Mouse (Mus musculus): Measurements from ENCODE around the gene 2010300C02Rik. TPM values are rescaled to one million over a fixed set of nuclear protein-coding genes. Genes with fewer than 3 reads are reported as not detected.

2010300C02Rik gene
- polyA plus RNA-seq, 1 experiment from 2014 or later = 1.2 TPM

DNA sequence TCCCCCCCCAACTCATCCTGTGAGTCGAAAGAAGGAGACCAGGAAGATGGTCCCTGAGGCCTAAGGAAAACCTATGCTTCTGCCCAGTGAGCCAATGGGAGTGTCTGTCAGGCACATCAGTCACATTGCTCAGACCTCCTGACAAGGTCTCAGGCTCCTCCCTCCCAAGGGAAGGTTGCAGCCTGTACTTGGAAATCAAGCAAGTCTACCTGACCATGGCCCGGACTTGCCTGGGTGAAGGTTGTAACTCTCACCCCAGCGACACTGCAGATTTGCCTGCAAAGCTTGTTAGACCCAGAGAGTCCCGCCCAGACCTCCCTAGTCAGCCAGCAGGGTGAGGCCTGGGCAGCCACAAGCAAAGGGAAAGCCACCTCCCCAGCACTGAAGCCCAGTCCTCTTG lies 17.6 kb downstream of the 2010300C02Rik start:
- Histone ChIP-seq H3K27me3 (ENCODE audit: insufficient read depth, poor library complexity, severe bottlenecking) (no peaks in the 10 kb centered on the region), H3K4me1 (replicated peaks) (peaks cover 3% of the 10 kb centered on the region; the same call in 1 of the 2 replicates), H3K9me3 (0 out of 2 replicates have a peak, but pooled peaks cover 2% of the 10 kb centered on the region), H3K4me3 (no peak overlapping the region), H3K27ac (no peak overlapping the region), H3K36me3 (no peaks in the 10 kb centered on the region)
- no peak for DNase-seq (ENCODE audit: low spot score)
- 72% methylated on average over 4 of the region's 4 CpGs for WGBS

DNA sequence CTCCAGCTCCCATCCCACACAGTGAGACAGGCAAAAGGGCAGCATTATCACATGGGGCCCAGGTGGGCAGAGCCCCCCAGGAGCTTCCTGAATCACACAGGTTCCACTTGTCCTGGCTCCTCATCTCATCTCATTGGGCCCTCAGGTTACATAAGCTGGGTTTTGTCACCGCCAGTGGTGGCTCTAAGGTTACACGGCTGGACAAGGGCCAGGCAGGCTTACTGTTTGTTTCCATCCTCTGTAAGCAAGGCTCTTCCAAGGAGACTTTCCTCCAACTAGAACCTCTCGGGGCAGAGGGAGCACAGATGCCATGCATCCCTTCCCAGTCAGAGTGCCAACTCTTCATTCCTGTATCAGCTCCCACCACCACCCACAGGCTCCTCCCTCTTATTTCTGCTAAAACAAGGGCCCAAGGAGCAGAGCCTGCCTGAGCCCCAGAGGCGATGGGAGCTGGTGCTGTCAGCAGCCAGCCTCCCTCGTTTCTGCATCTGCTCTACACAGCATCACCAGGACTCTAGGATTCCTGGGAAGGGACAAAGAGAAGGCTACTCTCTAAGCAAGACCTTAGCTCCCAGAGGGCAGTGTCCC lies 20.9 kb downstream of the 2010300C02Rik start:
- no peak overlapping the region for H3K4me3 ChIP-seq
- 0 out of 2 replicates have a peak overlapping the region, but pooled peaks have one; percentile 1 for H3K27ac ChIP-seq
- no peaks in the 10 kb centered on the region for H3K27me3 ChIP-seq (ENCODE audit: insufficient read depth, poor library complexity, severe bottlenecking)
- peaks cover 14% of the 10 kb centered on the region; the same call in 1 of the 2 replicates for H3K4me1 ChIP-seq (replicated peaks)
- no peaks in the 10 kb centered on the region for H3K36me3 ChIP-seq
- no peak for DNase-seq (ENCODE audit: low spot score)
- H3K9me3 ChIP-seq = no peaks in the 10 kb centered on the region
- WGBS = 78% methylated on average over 5 of the region's 5 CpGs

DNA sequence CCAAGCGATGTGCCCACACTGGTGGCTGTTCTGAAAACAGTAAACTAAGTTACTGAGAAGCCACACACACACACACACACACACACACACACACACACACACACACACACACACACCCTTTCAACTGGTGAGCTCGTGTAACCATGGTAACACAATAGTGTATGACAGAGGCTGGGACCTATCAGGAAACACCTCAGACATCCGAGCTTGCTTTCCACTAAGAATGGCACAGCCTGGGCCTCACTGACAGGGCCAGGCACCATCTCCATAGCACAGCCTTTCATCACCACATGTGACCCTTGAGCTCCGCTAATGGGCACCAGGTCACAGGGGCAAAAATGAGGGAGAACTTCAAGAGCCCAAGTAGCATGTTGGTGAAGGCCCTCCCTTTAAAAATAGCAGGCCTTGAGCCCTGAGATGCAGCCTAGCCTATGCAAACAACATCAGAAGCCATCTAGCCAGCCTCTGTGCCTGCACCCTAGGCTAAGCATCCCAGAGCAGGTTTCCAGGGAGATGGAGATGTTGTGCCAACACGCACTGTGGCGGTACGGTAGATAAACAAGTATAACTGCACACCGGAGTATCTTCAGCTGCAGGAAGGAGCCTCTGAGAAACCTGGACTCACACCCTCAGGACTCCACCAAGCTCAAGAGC lies 21.6 kb downstream of the 2010300C02Rik start:
- H3K4me3 ChIP-seq = no peak overlapping the region
- WGBS = 78% methylated on average over 8 of the region's 8 CpGs
- H3K27ac ChIP-seq = 0 out of 2 replicates have a peak overlapping the region, but pooled peaks have one; percentile 1
- H3K4me1 ChIP-seq (replicated peaks) = peaks cover 15% of the 10 kb centered on the region; the same call in 1 of the 2 replicates
- no peaks in the 10 kb centered on the region for H3K36me3 ChIP-seq
- no peaks in the 10 kb centered on the region for H3K27me3 ChIP-seq (ENCODE audit: insufficient read depth, poor library complexity, severe bottlenecking)
- DNase-seq (ENCODE audit: low spot score) = peak; percentile 13
- H3K9me3 ChIP-seq = no peaks in the 10 kb centered on the region

DNA sequence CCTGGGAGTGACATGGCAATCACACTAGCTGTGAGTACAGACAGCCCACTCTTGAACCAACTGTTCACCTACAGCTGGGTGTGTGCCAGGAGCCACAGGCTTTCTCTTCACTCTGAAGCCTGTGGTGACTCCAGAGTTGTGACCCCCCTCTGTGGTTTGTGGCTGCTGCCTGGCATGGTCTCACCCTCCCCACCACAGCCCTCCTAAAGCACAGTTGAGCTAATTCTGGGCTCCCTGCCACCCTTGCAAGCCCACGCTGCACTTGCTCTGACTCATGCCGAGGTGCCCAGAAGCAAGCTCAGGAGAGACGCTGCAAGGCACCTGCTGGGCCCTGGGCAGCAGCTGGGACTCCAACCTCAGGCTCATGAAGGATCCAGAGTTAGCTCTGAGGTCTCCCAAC lies 23.0 kb downstream of the 2010300C02Rik start:
- H3K27ac ChIP-seq = no peak overlapping the region
- DNase-seq (ENCODE audit: low spot score) = no peak
- H3K36me3 ChIP-seq = no peaks in the 10 kb centered on the region
- H3K4me1 ChIP-seq (replicated peaks) = peaks cover 15% of the 10 kb centered on the region; the same call in 1 of the 2 replicates
- no peaks in the 10 kb centered on the region for H3K27me3 ChIP-seq (ENCODE audit: insufficient read depth, poor library complexity, severe bottlenecking)
- H3K4me3 ChIP-seq = no peak overlapping the region
- H3K9me3 ChIP-seq = no peaks in the 10 kb centered on the region
- WGBS = 91% methylated on average over 3 of the region's 3 CpGs

DNA sequence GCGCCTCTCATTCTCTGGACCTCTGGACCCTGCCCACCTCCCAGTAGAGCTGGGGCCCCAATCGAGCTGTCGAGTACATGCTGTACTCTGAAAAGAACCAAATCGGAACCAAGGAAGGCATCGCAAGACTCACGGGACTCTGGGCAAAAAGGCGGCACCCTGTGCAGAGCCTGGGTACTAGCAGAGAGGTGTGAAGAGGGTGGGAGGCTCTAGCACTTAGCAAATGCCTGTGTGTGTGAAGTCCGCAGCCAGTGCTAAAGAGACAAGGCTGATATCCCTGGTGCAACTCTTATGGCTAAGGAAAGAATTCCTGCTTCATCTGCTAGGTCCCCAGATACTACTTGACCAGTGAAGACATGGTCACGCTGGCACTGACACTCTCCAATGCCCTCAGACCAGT lies 24.2 kb downstream of the 2010300C02Rik start:
- H3K9me3 ChIP-seq = no peaks in the 10 kb centered on the region
- H3K36me3 ChIP-seq = no peaks in the 10 kb centered on the region
- no peak overlapping the region for H3K27ac ChIP-seq
- H3K4me1 ChIP-seq (replicated peaks) = peaks cover 15% of the 10 kb centered on the region; the same call in 1 of the 2 replicates
- no peaks in the 10 kb centered on the region for H3K27me3 ChIP-seq (ENCODE audit: insufficient read depth, poor library complexity, severe bottlenecking)
- no peak for DNase-seq (ENCODE audit: low spot score)
- no peak overlapping the region for H3K4me3 ChIP-seq
- 89% methylated on average over 9 of the region's 9 CpGs for WGBS

DNA sequence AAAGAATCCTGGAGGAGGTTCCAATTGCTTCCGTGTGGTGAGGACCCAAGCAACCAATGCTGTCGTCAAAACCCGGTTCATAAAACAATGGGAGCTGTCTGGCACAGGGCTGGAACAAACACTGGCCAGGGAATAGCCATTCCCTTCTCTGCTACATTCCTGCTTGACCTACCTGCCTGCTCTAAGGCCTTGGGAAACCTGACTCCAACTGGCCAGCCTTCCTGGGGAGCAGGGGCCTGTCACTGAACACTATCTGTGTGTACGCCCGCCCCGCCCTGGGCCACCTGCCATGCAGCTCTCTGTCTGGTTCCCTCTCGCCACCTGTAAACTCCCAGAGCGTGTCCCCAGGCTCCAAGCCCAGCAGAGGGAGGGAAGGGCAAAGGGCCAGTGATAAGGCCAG lies 25.5 kb downstream of the 2010300C02Rik start:
- Histone ChIP-seq H3K27me3 (ENCODE audit: insufficient read depth, poor library complexity, severe bottlenecking) (no peaks in the 10 kb centered on the region), H3K9me3 (no peaks in the 10 kb centered on the region), H3K4me1 (replicated peaks) (peaks cover 15% of the 10 kb centered on the region; the same call in 1 of the 2 replicates), H3K36me3 (no peaks in the 10 kb centered on the region), H3K27ac (no peak overlapping the region), H3K4me3 (no peak overlapping the region)
- WGBS = 27% methylated on average over 8 of the region's 8 CpGs
- peak; percentile 6 for DNase-seq (ENCODE audit: low spot score)

DNA sequence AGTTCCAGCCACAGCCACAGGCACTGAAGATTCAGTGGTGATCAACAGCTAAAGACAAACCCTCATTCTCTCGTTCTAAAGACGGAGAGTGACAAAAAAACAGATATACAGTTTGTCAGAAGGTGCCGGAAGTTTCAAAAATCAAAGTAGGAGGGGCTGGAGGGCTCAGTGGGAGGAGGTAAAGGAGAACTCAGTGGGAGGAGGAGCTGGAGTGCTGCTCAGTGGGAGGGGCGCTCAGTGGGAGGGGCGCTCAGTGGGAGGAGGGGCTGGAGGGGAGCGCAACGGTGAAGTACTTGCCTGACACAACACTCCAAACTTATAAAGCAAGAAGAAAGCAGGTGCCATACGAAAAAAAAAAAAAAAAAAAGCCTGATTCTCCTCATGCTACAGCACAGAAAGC lies 28.7 kb downstream of the 2010300C02Rik start:
- 37% methylated on average over 8 of the region's 8 CpGs for WGBS

DNA sequence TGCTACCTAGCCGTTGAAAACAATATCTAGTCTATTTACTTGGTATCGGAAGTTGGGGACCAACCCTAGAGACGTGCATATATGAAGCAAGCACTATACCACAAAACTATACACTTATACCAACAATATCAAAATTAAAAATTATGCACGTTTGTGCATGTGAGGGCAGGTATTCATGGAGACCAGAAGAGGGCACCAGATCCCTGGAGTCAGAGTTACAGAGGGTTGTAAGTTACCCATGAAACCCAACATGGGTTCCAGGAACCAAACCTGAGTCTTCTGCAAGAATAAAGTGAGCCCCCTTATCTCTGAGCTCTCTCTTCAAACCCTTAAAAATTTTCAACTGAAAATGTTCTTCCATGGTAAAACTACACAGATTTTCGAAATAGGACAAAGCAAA lies 29.2 kb downstream of the 2010300C02Rik start:
- Histone ChIP-seq H3K4me3 (no peak overlapping the region), H3K36me3 (no peaks in the 10 kb centered on the region), H3K27ac (no peak overlapping the region), H3K9me3 (no peaks in the 10 kb centered on the region), H3K4me1 (replicated peaks) (peaks cover 18% of the 10 kb centered on the region; the same call in 1 of the 2 replicates), H3K27me3 (ENCODE audit: insufficient read depth, poor library complexity, severe bottlenecking) (no peaks in the 10 kb centered on the region)
- 80% methylated on average over 5 of the region's 5 CpGs for WGBS
- no peak for DNase-seq (ENCODE audit: low spot score)

More for the DNA sequence above, 28.7 kb downstream of the 2010300C02Rik start:
- Histone ChIP-seq H3K4me3 (no peak overlapping the region), H3K27ac (no peak overlapping the region), H3K27me3 (ENCODE audit: insufficient read depth, poor library complexity, severe bottlenecking) (no peaks in the 10 kb centered on the region), H3K36me3 (no peaks in the 10 kb centered on the region), H3K9me3 (no peaks in the 10 kb centered on the region), H3K4me1 (replicated peaks) (peaks cover 18% of the 10 kb centered on the region; the same call in 1 of the 2 replicates)
- DNase-seq (ENCODE audit: low spot score) = no peak

DNA sequence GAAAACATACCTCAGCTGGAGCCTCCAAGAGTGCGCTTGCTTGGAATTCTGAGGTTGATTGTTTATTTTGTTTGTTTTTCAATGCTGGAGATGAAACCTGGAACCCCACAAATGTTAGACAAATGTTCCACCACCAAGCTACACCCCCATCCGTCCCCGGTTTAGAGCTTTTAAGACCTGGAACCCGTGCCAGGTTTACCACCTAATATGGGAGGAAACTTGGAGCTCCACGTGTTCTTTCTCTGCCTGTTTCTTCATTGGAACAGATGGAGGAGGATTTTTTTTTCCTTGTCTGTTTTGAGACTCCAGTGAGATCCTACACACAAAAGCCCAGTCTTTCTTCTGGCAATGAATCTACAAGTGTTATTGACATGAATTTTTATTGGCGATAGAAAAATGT lies 30.2 kb downstream of the 2010300C02Rik start:
- Histone ChIP-seq H3K4me1 (replicated peaks) (peaks cover 15% of the 10 kb centered on the region; the same call in 1 of the 2 replicates), H3K27ac (no peak overlapping the region), H3K4me3 (no peak overlapping the region), H3K27me3 (ENCODE audit: insufficient read depth, poor library complexity, severe bottlenecking) (no peaks in the 10 kb centered on the region), H3K9me3 (peaks cover 2% of the 10 kb centered on the region; the same call in 1 of the 2 replicates), H3K36me3 (no peaks in the 10 kb centered on the region)
- WGBS = 89% methylated on average over 6 of the region's 6 CpGs
- no peak for DNase-seq (ENCODE audit: low spot score)

DNA sequence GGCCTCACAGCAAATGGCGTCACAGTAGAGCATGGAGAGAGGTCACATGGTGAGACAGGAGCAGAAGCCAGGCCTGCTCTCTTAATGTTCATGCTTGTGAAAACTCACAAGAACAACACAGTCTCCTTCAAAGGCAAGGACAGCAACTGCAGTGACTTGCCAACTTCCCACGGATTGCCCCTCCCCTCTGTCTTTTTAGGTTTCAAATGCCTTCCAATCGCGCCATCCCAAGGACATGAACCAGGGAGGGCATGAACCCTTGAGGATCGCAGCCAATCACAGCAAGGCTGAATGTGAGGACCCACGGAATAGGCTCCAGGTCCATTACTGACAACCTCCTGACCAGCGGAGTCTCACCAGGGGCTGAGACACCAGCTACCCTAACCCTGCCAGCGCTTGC lies 31.5 kb downstream of the 2010300C02Rik start:
- DNase-seq (ENCODE audit: low spot score) = no peak
- H3K4me3 ChIP-seq = no peak overlapping the region
- 52% methylated on average over 8 of the region's 8 CpGs for WGBS
- 0 out of 2 replicates have a peak, but pooled peaks cover 6% of the 10 kb centered on the region for H3K4me1 ChIP-seq (replicated peaks)
- no peak overlapping the region for H3K27ac ChIP-seq
- H3K27me3 ChIP-seq (ENCODE audit: insufficient read depth, poor library complexity, severe bottlenecking) = no peaks in the 10 kb centered on the region
- peaks cover 2% of the 10 kb centered on the region; the same call in 1 of the 2 replicates for H3K9me3 ChIP-seq
- H3K36me3 ChIP-seq = no peaks in the 10 kb centered on the region

DNA sequence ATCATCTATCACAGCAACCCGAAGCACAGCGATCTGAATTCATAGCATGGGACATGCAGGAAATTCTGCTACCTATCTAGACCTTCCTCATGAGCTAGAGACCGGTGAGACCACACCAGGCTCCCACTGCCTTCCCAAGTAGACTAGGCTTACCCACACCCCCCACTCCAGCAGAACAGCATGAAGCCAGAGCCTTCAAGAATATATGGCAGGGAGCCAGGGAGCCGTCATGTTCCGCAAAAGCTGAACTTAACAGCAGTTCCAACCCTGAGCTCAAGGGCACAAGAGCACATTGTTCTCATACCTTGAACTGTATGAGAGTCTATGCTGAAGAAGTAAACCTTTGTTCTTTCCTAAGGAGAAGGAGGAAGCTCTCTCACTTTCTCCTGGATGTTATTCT lies 32.4 kb downstream of the 2010300C02Rik start:
- H3K27me3 ChIP-seq (ENCODE audit: insufficient read depth, poor library complexity, severe bottlenecking) = no peaks in the 10 kb centered on the region
- DNase-seq (ENCODE audit: low spot score) = no peak
- H3K4me3 ChIP-seq = no peak overlapping the region
- no peaks in the 10 kb centered on the region for H3K36me3 ChIP-seq
- WGBS = 87% methylated on average over 5 of the region's 5 CpGs
- H3K4me1 ChIP-seq (replicated peaks) = 0 out of 2 replicates have a peak, but pooled peaks cover 6% of the 10 kb centered on the region
- H3K27ac ChIP-seq = no peak overlapping the region
- peaks cover 2% of the 10 kb centered on the region; the same call in 1 of the 2 replicates for H3K9me3 ChIP-seq

DNA sequence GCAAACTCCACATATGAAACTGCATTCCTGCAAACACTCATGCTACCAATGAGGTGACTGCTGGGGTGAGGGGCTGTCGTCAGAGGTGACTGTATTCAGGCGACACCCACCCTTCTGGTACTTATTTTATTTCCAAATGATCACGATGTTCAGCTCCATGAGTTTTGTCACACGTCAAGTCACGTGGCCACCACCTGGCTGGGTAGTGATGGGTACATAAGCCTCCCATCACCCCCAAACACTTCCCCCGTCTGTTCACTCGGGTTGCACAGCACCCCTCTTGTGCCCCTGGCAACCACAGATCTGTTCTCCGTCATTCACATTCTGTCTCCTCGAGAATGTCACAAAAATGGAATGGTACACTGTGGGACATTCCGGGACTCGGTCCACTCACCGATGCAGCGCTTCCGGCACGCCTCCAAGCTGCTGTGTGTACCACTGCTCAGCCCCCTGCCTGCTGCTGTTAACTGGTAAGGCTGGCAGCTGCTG lies 32.9 kb downstream of the 2010300C02Rik start:
- H3K9me3 ChIP-seq = peaks cover 2% of the 10 kb centered on the region; the same call in 1 of the 2 replicates
- no peak overlapping the region for H3K27ac ChIP-seq
- no peak overlapping the region for H3K4me3 ChIP-seq
- H3K27me3 ChIP-seq (ENCODE audit: insufficient read depth, poor library complexity, severe bottlenecking) = no peaks in the 10 kb centered on the region
- no peaks in the 10 kb centered on the region for H3K36me3 ChIP-seq
- WGBS = 88% methylated on average over 15 of the region's 15 CpGs
- DNase-seq (ENCODE audit: low spot score) = no peak
- 0 out of 2 replicates have a peak, but pooled peaks cover 6% of the 10 kb centered on the region for H3K4me1 ChIP-seq (replicated peaks)
